Mouse (Mus musculus) embryonic facial prominence, embryonic 15.5 days (tissue): Measurements from ENCODE around the gene Dzank1. TPM values are rescaled to one million over a fixed set of nuclear protein-coding genes. Genes with fewer than 3 reads are reported as not detected.

ENCODE experiments used
- ATAC-seq: fragments of 200-750 bp; cut with Nextera tagmentation; 2 replicates; pipeline ENCODE4 v1.8.0; 2017; ENCODE audit warnings: low read depth, moderate TSS enrichment; ENCODE audit not compliant: insufficient number of reproducible peaks, low FRiP score, low TSS enrichment
- H3K27ac ChIP-seq: fragments of 300-500 bp; sonication (generic); replicated peaks from 2 replicates; pipeline ENCODE4 v1.5.1; 2015; ENCODE audit warnings: mild to moderate bottlenecking, inconsistent platforms
- H3K27me3 ChIP-seq: fragments of 300-500 bp; sonication (generic); 2 replicates; pipeline ENCODE4 v1.6.1; 2015; ENCODE audit warnings: inconsistent platforms
- H3K36me3 ChIP-seq: fragments of 300-500 bp; sonication (generic); 2 replicates; pipeline ENCODE4 v1.6.1; 2015; ENCODE audit warnings: mild to moderate bottlenecking, inconsistent platforms
- H3K4me1 ChIP-seq: fragments of 300-500 bp; sonication (generic); 2 replicates; pipeline ENCODE4 v1.6.1; 2015; ENCODE audit warnings: inconsistent platforms
- H3K4me2 ChIP-seq: fragments of 300-500 bp; sonication (generic); replicated peaks from 2 replicates; pipeline ENCODE4 v1.6.1; 2015; ENCODE audit warnings: mild to moderate bottlenecking, inconsistent platforms
- H3K4me3 ChIP-seq: fragments of 300-500 bp; sonication (generic); replicated peaks from 2 replicates; pipeline ENCODE4 v1.5.1; 2015; ENCODE audit warnings: mild to moderate bottlenecking, inconsistent platforms
- H3K9ac ChIP-seq: fragments of 300-500 bp; sonication (generic); 2 replicates; pipeline ENCODE4 v1.6.1; 2015; ENCODE audit warnings: inconsistent platforms
- H3K9me3 ChIP-seq: fragments of 300-500 bp; sonication (generic); replicated peaks from 2 replicates; pipeline ENCODE4 v1.6.1; 2016; ENCODE audit warnings: inconsistent platforms
- WGBS: fragments of 180-500 bp; shearing (Covaris S2); methylation state at CpG from one replicate; pipeline ENCODE4 v1.1.7; 2015; 5-methylcytosine and 5-hydroxymethylcytosine counted together
- polyA plus RNA-seq: library from polyadenylated mRNA; unstranded; fragments of >200 nt; fragmentation: Nextera tagmentation; extraction: Ambion mirVana; gene quantifications from 2 replicates; pipeline ENCODE4 v1.2.1, GENCODE M21; 2015

Gene Dzank1
- polyA plus RNA-seq, 1 experiment from 2014 or later = 3.8 TPM

- H3K27me3 ChIP-seq = peaks cover under 1% of the 10 kb centered on the region; the same call in 1 of the 2 replicates
- no peaks in the 10 kb centered on the region for H3K9me3 ChIP-seq
- no peak overlapping the region for H3K4me3 ChIP-seq
- H3K27ac ChIP-seq = no peak overlapping the region
- no peaks in the 10 kb centered on the region for H3K4me1 ChIP-seq
- H3K36me3 ChIP-seq = no peaks in the 10 kb centered on the region
- 79% methylated on average over 14 of the region's 14 CpGs for WGBS
- H3K9ac ChIP-seq = no peak overlapping the region
- no peak overlapping the region for H3K4me2 ChIP-seq
- no peak for ATAC-seq
Observed at GRCm38 (mm10) chr2:144465876-144466575, 61.2 kb downstream of the Dzank1 start.

GRCm38 (mm10) chr2:144464799-144465760 is 62.1 kb downstream of the Dzank1 start:
- WGBS = 70% methylated on average over 9 of the region's 9 CpGs
- no peaks in the 10 kb centered on the region for H3K9me3 ChIP-seq

GRCm38 (mm10) chr2:144464182-144464581 is 63.0 kb downstream of the Dzank1 start:
- H3K36me3 ChIP-seq = no peaks in the 10 kb centered on the region
- no peaks in the 10 kb centered on the region for H3K9me3 ChIP-seq
- H3K27ac ChIP-seq = no peak overlapping the region
- peaks cover 5% of the 10 kb centered on the region; the same call in 1 of the 2 replicates for H3K4me1 ChIP-seq
- no peak overlapping the region for H3K4me2 ChIP-seq
- peaks cover 4% of the 10 kb centered on the region; the same call in 1 of the 2 replicates for H3K27me3 ChIP-seq
- WGBS = 56% methylated on average over 7 of the region's 7 CpGs
- ATAC-seq = no peak
- H3K4me3 ChIP-seq = no peak overlapping the region
- no peak overlapping the region for H3K9ac ChIP-seq

More at GRCm38 (mm10) chr2:144464799-144465760, 62.1 kb downstream of the Dzank1 start:
- H3K27me3 ChIP-seq = peaks cover 4% of the 10 kb centered on the region; the same call in 1 of the 2 replicates
- no peaks in the 10 kb centered on the region for H3K4me1 ChIP-seq
- no peak overlapping the region for H3K4me2 ChIP-seq
- H3K27ac ChIP-seq = no peak overlapping the region
- H3K36me3 ChIP-seq = no peaks in the 10 kb centered on the region
- no peak overlapping the region for H3K9ac ChIP-seq
- ATAC-seq = no peak
- H3K4me3 ChIP-seq = no peak overlapping the region

GRCm38 (mm10) chr2:144458975-144459754 is 68.0 kb downstream of the Dzank1 start:
- 6% methylated on average over 25 of the region's 25 CpGs for WGBS
- ATAC-seq = peak; percentile 97

GRCm38 (mm10) chr2:144458355-144458754 is 68.9 kb downstream of the Dzank1 start:
- H3K36me3 ChIP-seq = no peaks in the 10 kb centered on the region
- peaks cover 6% of the 10 kb centered on the region; the same call in 1 of the 2 replicates for H3K4me1 ChIP-seq
- peak overlapping the region; percentile 77 for H3K4me2 ChIP-seq
- peaks cover 33% of the 10 kb centered on the region for H3K27me3 ChIP-seq
- WGBS = 72% methylated on average over 6 of the region's 6 CpGs
- H3K4me3 ChIP-seq = peak overlapping the region; percentile 66
- no peak overlapping the region for H3K27ac ChIP-seq
- no peak overlapping the region for H3K9ac ChIP-seq
- H3K9me3 ChIP-seq = no peaks in the 10 kb centered on the region
- no peak for ATAC-seq

More at GRCm38 (mm10) chr2:144458975-144459754, 68.0 kb downstream of the Dzank1 start:
- H3K9ac ChIP-seq = peak overlapping the region; percentile 35; the same call in 1 of the 2 replicates
- peaks cover 28% of the 10 kb centered on the region for H3K27me3 ChIP-seq
- H3K4me1 ChIP-seq = peaks cover 6% of the 10 kb centered on the region; the same call in 1 of the 2 replicates
- no peaks in the 10 kb centered on the region for H3K9me3 ChIP-seq
- peak overlapping the region; percentile 77 for H3K4me2 ChIP-seq
- H3K4me3 ChIP-seq = peak overlapping the region; percentile 66
- H3K27ac ChIP-seq = peak overlapping the region; percentile 73
- H3K36me3 ChIP-seq = no peaks in the 10 kb centered on the region

- Histone ChIP-seq H3K4me3 (no peak overlapping the region), H3K4me2 (no peak overlapping the region), H3K36me3 (no peaks in the 10 kb centered on the region), H3K4me1 (no peaks in the 10 kb centered on the region), H3K9me3 (no peaks in the 10 kb centered on the region), H3K27ac (no peak overlapping the region), H3K27me3 (peaks cover 31% of the 10 kb centered on the region), H3K9ac (no peak overlapping the region)
- no peak for ATAC-seq
- 12% methylated on average over 8 of the region's 8 CpGs for WGBS
Observed at GRCm38 (mm10) chr2:144452364-144453008, 74.7 kb downstream of the Dzank1 start.

- no peaks in the 10 kb centered on the region for H3K9me3 ChIP-seq
- no peak overlapping the region for H3K4me2 ChIP-seq
- no peaks in the 10 kb centered on the region for H3K36me3 ChIP-seq
- H3K27ac ChIP-seq = no peak overlapping the region
- peaks cover 19% of the 10 kb centered on the region for H3K27me3 ChIP-seq
- no peak overlapping the region for H3K9ac ChIP-seq
- no peak overlapping the region for H3K4me3 ChIP-seq
- ATAC-seq = no peak
- no peaks in the 10 kb centered on the region for H3K4me1 ChIP-seq
- 74% methylated on average over 2 of the region's 2 CpGs for WGBS
Observed at GRCm38 (mm10) chr2:144450378-144450777, 76.8 kb downstream of the Dzank1 start.

- no peaks in the 10 kb centered on the region for H3K9me3 ChIP-seq
- H3K9ac ChIP-seq = no peak overlapping the region
- H3K4me2 ChIP-seq = no peak overlapping the region
- WGBS = 68% methylated on average over 7 of the region's 7 CpGs
- no peak overlapping the region for H3K4me3 ChIP-seq
- no peak overlapping the region for H3K27ac ChIP-seq
- peaks cover 6% of the 10 kb centered on the region for H3K4me1 ChIP-seq
- no peaks in the 10 kb centered on the region for H3K27me3 ChIP-seq
- ATAC-seq = no peak
- H3K36me3 ChIP-seq = no peaks in the 10 kb centered on the region
Observed at GRCm38 (mm10) chr2:144446360-144446999, 80.7 kb downstream of the Dzank1 start.

- Histone ChIP-seq H3K27me3 (no peaks in the 10 kb centered on the region), H3K9ac (no peak overlapping the region), H3K9me3 (no peaks in the 10 kb centered on the region), H3K27ac (peak overlapping the region; percentile 55), H3K4me3 (no peak overlapping the region), H3K36me3 (no peaks in the 10 kb centered on the region), H3K4me1 (peaks cover 11% of the 10 kb centered on the region), H3K4me2 (0 out of 2 replicates have a peak overlapping the region, but pooled peaks have one; percentile 8)
- ATAC-seq = peak; percentile 66
- 59% methylated on average over 11 of the region's 11 CpGs for WGBS
Observed at GRCm38 (mm10) chr2:144441386-144441915, 85.8 kb downstream of the Dzank1 start.
